16 mouse cellular contexts compared by ENCODE assay signal in the genomic region with DNA sequence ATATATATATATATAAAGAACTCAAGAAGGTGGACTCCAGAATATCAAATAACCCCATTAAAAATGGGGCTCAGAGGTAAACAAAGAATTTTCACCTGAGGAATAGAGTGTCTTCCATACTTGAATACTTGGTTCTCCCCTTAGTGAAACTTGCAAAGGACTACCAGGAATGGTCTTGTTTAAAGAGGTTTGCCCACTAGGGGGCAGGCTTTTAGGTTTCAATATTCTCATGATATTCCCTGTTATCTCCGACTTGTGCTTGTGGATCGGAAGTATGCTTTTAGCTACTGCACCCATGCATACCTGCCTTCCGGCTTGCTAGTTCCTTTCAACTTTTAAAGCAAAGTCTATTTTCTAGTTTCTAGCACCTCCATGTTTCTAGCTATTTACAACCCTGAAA.
DNase-seq lines count a peak whose midpoint lies in the region; ATAC-seq lines count a peak whose summit lies in the region.
"Had no signal": no experiment of that assay in that cellular context is flagged by ENCODE, and none has a peak within 500 bp of the region (broad histone marks: within the 10 kb centered on the region; RNA-seq: fewer than 3 reads in every experiment).

No protein-coding gene starts in this region.

- no peak for ATAC-seq in hindbrain, embryonic 11.5 days (ENCODE audit: low FRiP score)
- no peak for ATAC-seq in hindbrain, embryonic 14.5 days (ENCODE audit: low FRiP score)
- ATAC-seq in embryonic facial prominence, embryonic 11.5 days (replicated peaks; ENCODE audit: insufficient number of reproducible peaks, low FRiP score, low TSS enrichment, low read depth) = no peak
- ATAC-seq: midbrain, embryonic 16.5 days had no signal

- H3K4me3 ChIP-seq in hindbrain, embryonic 11.5 days (ENCODE audit: low read depth, low read length) = no peak overlapping the region
- H3K4me3 ChIP-seq in hindbrain, embryonic 14.5 days (replicated peaks; ENCODE audit: low read length) = no peak overlapping the region
- H3K4me3 ChIP-seq in embryonic facial prominence, embryonic 11.5 days (ENCODE audit: low read depth, low read length) = no peak overlapping the region
- H3K4me3 ChIP-seq: forebrain, embryonic 10.5 days; heart, embryonic 15.5 days; hindbrain, embryonic 15.5 days; neural tube, embryonic 13.5 days had no signal

- no peak overlapping the region for H3K9ac ChIP-seq in hindbrain, embryonic 11.5 days (ENCODE audit: low read depth, low read length)
- no peak overlapping the region for H3K9ac ChIP-seq in hindbrain, embryonic 14.5 days
- no peak overlapping the region for H3K9ac ChIP-seq in embryonic facial prominence, embryonic 11.5 days (replicated peaks; ENCODE audit: low read length)
- H3K9ac ChIP-seq: heart, embryonic 15.5 days; hindbrain, embryonic 15.5 days; neural tube, embryonic 13.5 days had no signal

- WGBS in hindbrain, embryonic 11.5 days = 82% methylated on average over 3 of the region's 3 CpGs
- WGBS in hindbrain, embryonic 14.5 days = 87% methylated on average over 3 of the region's 3 CpGs
- WGBS in embryonic facial prominence, embryonic 11.5 days = 83% methylated on average over 3 of the region's 3 CpGs

- no peaks in the 10 kb centered on the region for H3K36me3 ChIP-seq in hindbrain, embryonic 11.5 days (ENCODE audit: control insufficient read depth, insufficient read depth, low read length)
- no peaks in the 10 kb centered on the region for H3K36me3 ChIP-seq in hindbrain, embryonic 14.5 days (replicated peaks; ENCODE audit: control insufficient read depth, insufficient read depth)
- no peaks in the 10 kb centered on the region for H3K36me3 ChIP-seq in embryonic facial prominence, embryonic 11.5 days (replicated peaks; ENCODE audit: control insufficient read depth, insufficient read depth, low read depth, low read length)
- H3K36me3 ChIP-seq: forebrain, embryonic 10.5 days; heart, embryonic 15.5 days; hindbrain, embryonic 15.5 days; neural tube, embryonic 13.5 days had no signal

- no peak overlapping the region for H3K27ac ChIP-seq in hindbrain, embryonic 11.5 days (ENCODE audit: low read depth, low read length)
- no peak overlapping the region for H3K27ac ChIP-seq in hindbrain, embryonic 14.5 days
- no peak overlapping the region for H3K27ac ChIP-seq in embryonic facial prominence, embryonic 11.5 days (replicated peaks; ENCODE audit: low read depth, low read length)
- H3K27ac ChIP-seq: forebrain, embryonic 10.5 days; heart, embryonic 15.5 days; hindbrain, embryonic 15.5 days; neural tube, embryonic 13.5 days had no signal

- no peaks in the 10 kb centered on the region for H3K27me3 ChIP-seq in hindbrain, embryonic 11.5 days (ENCODE audit: control insufficient read depth, insufficient read depth, low read length)
- no peaks in the 10 kb centered on the region for H3K27me3 ChIP-seq in hindbrain, embryonic 14.5 days (ENCODE audit: control insufficient read depth, insufficient read depth, low read length)
- no peaks in the 10 kb centered on the region for H3K27me3 ChIP-seq in embryonic facial prominence, embryonic 11.5 days (ENCODE audit: control insufficient read depth, insufficient read depth, low read length)
- H3K27me3 ChIP-seq: heart, embryonic 15.5 days; hindbrain, embryonic 15.5 days; neural tube, embryonic 13.5 days had no signal

- H3K4me1 ChIP-seq in hindbrain, embryonic 11.5 days (replicated peaks; ENCODE audit: control insufficient read depth, insufficient read depth, low read length) = no peaks in the 10 kb centered on the region
- H3K4me1 ChIP-seq in hindbrain, embryonic 14.5 days (replicated peaks; ENCODE audit: control insufficient read depth, insufficient read depth, low read length) = no peaks in the 10 kb centered on the region
- H3K4me1 ChIP-seq in embryonic facial prominence, embryonic 11.5 days (ENCODE audit: control insufficient read depth, insufficient read depth, low read length) = no peaks in the 10 kb centered on the region
- H3K4me1 ChIP-seq: forebrain, embryonic 10.5 days; heart, embryonic 15.5 days; hindbrain, embryonic 15.5 days; neural tube, embryonic 13.5 days had no signal

- H3K9me3 ChIP-seq in hindbrain, embryonic 11.5 days (ENCODE audit: control insufficient read depth, low read length) = no peaks in the 10 kb centered on the region
- no peaks in the 10 kb centered on the region for H3K9me3 ChIP-seq in hindbrain, embryonic 14.5 days (ENCODE audit: control insufficient read depth, low read length)
- H3K9me3 ChIP-seq in embryonic facial prominence, embryonic 11.5 days (replicated peaks; ENCODE audit: control insufficient read depth, low read length) = no peaks in the 10 kb centered on the region
- H3K9me3 ChIP-seq: forebrain, embryonic 10.5 days; heart, embryonic 15.5 days; hindbrain, embryonic 15.5 days; neural tube, embryonic 13.5 days had no signal

- peak; percentile 13 for DNase-seq in hindbrain, embryonic 11.5 days (ENCODE audit: low spot score)
- no peak for DNase-seq in hindbrain, embryonic 14.5 days (ENCODE audit: low spot score)
- DNase-seq in right cerebral cortex, adult 18-20 months = peak; percentile 2
- no peak for DNase-seq in right cerebral cortex, postnatal 25 days
- DNase-seq in ZHBTc4 (ENCODE audit: low read depth, low spot score) (peak; percentile 53), adipocyte (ENCODE audit: low spot score) (no peak)
- DNase-seq in embryonic facial prominence, embryonic 11.5 days (ENCODE audit: low spot score) = peak; percentile 13
- DNase-seq in gastrocnemius, postnatal 10 days = no peak
- DNase-seq: kidney, adult 9 months; lung, postnatal 4 days; right cerebral cortex, postnatal 14 days had no signal

- H3K4me2 ChIP-seq in hindbrain, embryonic 11.5 days (replicated peaks; ENCODE audit: low read depth, low read length) = no peak overlapping the region
- no peak overlapping the region for H3K4me2 ChIP-seq in hindbrain, embryonic 14.5 days (replicated peaks)
- H3K4me2 ChIP-seq in embryonic facial prominence, embryonic 11.5 days (ENCODE audit: low read depth, low read length) = no peak overlapping the region
- H3K4me2 ChIP-seq: heart, embryonic 15.5 days; hindbrain, embryonic 15.5 days; neural tube, embryonic 13.5 days had no signal

Comparison
In these comparisons a context has a peak if more than half of its experiments do, and no peak if none do; other contexts are left out.
1. DNase-seq: peak in hindbrain, embryonic 11.5 days (single experiment), right cerebral cortex, adult 18-20 months (single experiment), ZHBTc4 (single experiment) and embryonic facial prominence, embryonic 11.5 days (single experiment); none in hindbrain, embryonic 14.5 days (single experiment), right cerebral cortex, postnatal 25 days (single experiment), adipocyte (single experiment) and gastrocnemius, postnatal 10 days (single experiment).